Mouse (Mus musculus) kidney, postnatal 4 days (tissue): ENCODE data around the gene Camkmt.

ENCODE experiments used
- DNase-seq, 2 experiments: peaks; one replicate each; pipeline ENCODE4 v3.0.0; 2021; ENCODE audit warnings: mixed read lengths in 2 of 2

The Camkmt gene

DNA sequence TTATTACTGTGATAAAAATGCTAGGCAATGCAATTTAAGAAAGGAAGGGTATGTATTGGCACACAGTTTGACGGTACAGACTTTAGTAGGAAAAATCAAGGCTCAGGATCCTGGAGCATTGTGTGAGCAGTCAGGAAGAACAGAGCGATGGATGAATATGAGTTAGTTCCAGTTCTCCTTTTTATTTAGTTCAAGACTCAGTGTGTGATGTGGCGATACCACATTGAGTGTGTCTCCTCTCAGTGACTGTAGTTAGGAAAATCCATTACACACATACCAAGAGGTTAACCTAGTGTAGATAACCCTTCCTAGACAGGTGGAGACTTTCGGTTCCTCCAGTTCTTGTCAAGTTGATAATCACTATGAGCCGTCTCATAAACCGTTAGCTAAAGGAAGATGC is 1.4 kb downstream of the Camkmt start:
- no peak for DNase-seq

DNA sequence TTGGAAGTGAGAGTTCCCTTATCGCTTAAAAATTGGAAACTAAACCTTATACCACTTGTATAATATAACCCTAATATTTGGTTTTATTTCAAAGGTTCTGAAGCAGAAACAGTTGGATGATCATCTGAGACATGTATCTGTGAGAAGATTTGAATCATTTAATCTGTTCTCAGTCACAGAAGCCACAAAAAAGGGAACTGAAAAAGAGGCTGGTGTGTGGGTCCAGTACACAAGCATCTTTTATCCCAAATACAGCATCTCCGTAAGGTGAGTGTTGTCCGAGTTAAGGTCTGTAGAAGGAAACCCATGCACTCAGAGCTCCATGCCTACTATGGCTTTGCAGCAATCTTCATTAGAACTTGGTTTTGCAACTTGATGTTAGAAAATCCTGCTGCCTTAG is 6.0 kb downstream of the Camkmt start:
- DNase-seq = no peak

DNA sequence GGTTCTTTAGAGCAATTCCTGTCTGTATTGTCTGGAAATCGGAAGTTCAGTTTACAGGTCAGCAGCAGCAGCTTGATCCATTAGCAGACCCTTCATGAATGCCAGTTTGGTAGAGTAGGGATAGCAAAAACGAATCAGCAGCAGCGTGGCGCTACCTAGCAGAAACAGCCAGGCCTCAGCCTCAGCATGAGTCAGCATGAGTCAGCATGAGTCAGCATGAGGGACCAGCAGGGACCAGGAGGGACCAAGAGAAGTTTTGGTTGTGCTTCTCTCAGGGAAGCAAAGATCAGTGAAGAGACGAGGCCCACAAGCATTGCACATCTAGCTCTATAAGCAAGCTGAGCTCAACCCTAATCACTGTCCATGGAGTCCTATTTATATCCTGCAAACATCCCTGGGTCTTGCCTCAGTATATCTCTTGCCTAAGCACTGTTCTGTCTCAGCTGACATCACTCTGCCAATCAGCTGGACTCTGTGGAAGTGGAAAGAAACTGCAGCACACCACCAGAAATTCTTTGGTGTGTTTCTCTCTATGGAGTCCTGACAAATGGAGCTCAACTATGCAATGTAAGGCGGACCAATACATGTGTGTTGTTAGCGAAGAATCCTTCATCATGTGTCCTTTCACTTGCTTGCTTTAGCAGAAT is 8.4 kb downstream of the Camkmt start:
- DNase-seq = no peak

DNA sequence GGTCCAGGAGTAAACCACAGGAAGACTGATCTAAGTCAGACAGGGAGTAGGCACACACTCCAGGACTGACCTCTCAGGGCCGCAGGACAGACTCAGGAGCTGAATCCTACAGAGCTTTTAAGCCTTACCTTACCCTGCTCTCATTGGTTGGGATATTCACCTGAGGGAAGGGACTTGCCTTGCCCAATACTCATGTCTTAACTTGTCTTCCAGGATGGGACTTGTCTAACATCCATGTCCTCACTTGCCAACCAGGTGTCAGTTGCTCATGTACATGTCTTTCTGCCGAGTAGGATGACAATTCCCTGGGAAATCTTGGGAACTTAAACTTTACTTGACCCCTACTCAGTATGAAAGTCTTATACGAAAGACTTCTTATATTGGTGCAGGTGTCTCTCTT is 9.9 kb downstream of the Camkmt start:
- no peak for DNase-seq

DNA sequence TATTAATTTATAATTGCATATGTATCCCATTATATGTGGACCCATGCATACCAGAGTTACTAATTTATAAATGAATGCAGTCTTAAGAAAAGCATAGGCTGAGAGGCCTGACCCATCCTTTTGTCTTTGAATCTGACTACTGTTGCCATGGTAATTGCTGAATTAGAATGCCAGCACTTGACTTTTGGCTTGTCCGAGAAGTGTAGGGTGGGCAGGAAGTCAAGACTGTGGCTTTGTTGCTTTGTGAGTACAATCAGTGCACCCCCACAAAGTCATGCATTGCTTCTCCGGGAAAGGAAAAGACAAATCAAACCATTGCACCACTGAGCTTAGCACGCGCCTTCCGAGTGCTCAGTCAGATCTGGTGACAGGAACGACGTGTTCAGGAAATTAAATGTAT is 11.4 kb downstream of the Camkmt start:
- DNase-seq = no peak

DNA sequence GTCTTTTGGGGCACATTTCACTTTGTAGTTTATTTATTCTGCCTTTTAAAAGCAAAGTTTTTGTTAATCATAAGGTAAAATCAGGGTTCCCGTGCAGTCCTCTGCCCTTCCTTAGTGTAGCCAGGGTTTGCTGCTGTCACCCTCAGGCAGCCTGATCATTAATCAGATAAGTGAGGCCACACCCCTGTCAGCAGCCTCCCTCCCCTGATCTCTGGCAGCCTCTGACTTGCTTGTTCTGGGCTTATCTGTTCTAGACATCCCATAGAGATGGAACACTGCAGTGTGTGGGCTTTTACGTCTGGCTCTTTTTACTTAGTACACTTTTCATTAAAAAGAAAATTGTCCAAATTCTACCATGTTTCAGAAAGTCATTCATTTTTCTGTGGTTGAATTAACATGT is 13.0 kb downstream of the Camkmt start:
- DNase-seq = no peak

DNA sequence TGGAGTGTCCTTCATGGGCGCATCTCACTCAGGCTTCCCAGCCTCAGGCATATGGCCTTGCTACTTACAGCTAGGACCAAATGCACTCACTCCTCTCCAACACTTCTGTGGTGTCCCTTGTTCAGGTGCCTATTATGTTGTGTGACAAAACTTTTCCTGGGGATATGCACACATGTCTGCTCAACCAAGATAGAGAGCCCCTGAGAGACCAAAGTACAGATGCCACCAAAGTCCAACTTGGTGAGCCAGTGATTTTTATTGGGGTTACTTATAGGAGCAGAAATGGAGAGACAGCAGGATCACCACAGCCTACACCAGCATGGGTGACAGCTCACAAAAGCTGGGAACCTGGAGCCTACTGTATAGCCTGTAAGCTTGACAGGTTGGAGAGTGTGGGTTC is 20.3 kb downstream of the Camkmt start:
- no peak for DNase-seq

DNA sequence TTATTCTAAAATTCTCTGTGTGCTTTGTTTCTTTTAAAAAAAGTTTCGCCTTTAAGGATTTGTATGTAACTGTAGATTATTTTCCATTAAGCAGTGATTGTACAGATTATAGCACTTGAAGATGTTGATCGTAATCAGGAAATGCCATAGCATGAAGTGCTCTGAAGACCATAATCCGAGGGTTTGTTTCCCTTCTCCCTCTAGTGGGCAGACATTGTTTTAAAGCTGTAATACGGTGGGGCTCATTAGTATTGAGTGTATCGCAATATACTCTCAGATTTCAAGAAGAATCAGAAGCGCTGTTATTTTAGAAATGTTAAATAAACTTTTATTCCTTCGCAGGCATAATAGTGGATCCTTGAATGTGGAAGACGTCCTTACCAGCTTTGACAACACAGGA is 23.1 kb downstream of the Camkmt start:
- DNase-seq = no peak

DNA sequence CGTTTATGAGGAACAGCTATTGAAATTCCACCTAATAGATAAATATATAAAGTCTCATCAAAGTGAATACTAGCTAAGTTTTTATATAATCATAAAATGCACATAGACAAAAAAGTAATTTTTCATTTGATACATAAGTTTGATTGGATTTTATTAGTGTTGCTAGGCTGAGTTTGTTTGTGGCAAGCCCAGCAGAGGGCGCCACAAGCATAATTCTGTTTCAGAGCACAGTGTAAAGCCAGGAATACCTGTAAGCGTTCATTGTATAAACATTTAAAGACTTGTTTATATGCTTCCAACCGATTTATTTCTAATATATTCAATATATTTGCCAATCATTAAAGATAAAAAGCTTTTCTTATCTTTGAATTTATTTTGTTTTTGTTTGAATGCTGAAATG is 26.3 kb downstream of the Camkmt start:
- peak; percentile 82 to 83 for DNase-seq

DNA sequence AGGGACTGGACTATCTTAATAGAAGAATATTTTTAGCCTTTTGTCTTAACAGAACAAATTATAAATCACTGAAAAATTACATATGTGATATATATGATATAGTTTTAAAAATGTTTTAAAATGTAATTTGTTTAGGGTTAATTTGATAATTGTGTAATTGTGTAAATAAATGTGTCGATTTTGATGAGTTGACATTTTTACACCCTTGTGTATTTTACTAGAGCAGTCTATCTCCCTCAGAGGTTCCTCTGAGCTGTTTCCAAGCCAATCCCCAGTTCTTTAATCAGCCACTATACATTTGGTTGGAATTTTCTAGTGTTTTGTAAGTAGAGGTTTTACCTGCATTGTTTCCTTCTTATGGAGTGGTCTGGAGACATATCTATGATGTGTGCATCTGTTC is 48.0 kb downstream of the Camkmt start:
- no peak for DNase-seq

DNA sequence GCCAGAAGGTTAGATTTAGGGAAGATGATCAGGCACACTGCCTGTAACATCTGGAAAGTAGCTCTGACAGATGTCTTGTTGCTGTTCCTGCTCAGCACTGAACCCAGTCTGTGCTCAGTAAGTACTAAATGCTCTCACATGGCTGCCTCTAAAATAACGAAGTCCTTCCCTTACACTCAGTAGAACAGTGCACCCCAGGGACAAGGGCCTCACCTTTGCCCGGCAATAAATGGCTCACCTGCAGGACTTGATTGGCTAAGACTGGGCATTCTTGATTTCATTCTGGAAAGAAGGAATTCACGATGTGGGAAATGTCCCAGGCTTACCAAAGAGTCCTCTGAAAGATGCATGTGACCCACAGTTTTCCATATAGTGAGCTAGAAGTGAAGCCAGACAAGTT is 51.3 kb downstream of the Camkmt start:
- no peak for DNase-seq

DNA sequence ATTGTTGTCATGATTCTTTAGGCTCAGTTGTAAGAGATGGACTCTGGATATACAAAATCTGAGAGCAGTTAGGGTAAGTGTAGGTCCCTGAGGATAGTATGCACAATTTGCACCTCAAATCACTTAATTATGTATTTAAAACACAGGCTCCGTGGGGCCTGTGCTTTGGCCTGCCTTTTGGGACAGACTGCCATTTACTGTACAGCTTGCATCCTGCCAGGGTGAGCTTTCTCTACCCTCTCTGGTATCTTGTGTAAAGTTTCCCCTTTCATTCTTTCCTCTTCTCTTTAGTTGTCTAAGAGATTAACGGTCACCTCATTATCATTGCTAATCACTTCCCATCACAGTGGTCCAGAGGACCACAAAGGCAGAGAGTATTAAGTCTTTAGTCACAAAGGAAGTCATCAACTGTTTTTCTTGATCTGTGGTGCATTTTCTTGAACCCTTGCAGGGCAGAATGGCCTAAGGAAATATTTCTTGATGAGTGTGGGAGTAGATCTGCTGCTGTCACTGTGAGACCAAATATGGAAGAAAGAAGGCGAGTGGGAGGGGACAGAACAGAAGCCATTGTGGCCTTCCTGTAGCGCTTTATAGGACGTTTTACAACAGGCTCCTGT is 52.3 kb downstream of the Camkmt start:
- no peak for DNase-seq

DNA sequence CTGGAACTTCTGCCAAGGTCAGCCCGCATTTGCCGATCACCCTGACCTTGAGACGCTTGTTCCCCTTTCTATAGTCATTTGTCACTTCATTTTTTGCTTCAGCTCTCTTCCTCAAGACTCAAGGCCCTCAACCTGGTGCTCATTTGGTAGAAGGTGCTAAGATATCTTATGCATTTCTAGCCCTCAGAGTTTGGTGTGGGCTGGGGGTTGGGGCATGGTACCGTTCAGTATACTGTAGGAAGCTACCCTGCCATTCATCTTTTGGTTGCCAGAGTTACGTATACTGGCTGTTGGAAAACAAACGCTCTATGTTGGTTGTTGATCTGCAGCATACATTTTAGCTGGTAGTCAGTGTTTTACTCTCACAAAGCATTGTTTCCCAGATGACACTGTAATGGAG is 53.8 kb downstream of the Camkmt start:
- DNase-seq = no peak

DNA sequence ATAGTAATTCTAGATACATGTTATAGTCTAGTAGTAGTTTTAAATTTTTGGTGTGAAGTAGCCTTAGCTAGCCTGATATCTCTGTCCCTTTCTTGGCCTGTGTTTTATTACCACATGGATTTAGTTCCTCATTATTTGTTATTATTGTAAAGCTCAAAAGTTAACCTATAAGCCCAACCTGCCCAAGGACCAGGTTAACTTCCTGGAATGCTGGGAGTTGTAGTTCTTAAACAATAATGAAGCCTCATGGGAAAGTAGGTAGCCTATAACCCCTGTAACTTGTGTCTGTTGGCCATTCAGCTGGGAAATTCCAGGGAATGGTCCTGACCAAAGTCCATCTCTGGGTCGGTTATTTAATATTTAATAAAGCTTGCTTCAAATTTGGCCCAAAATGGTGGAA is 58.0 kb downstream of the Camkmt start:
- no peak for DNase-seq

DNA sequence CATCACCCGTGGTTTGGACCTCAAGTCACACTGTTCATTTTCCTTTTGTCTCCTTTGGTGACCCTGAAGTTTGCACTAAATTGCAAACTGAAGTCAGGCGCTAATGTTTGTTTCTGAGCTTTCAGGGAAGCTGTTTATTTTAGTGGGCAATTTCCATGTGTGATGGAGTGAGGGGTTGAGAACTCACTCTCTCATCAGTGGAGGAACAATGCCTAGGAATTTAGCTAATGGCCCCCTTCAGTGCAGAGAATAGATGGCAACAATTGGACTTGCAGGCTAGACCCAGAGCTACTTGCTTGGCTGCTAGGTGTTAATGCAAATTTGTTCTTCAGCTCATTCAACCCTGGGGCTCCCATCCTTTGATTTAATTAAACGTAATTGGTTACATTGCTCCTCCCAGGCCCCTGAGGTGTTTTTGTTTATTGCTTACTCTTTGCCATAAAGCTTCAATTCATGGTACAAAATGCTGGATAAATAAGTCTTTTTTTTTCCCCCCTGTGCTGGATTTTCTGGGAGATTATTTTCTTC is 58.9 kb downstream of the Camkmt start:
- no peak for DNase-seq

DNA sequence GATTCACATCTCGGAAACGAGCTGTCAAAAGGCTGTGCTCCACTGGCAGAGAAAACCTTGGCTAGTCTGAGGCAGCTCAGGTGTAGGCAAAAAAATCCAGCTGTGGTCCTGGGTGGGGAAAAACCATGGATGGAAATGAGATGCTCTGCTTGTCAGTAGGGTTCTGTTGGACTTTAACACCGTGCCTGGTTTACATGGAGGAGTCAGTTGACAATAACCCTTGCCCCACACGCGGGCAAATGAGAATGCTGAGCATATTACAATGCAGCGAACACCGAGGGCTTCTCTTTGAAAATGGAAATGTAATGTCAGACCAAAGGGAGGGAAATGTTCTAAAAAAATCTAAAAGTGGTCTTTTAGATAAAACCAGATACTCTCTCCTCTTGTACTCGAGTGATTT is 60.9 kb downstream of the Camkmt start:
- DNase-seq = peak in 1 of 2 experiments; percentile 9

DNA sequence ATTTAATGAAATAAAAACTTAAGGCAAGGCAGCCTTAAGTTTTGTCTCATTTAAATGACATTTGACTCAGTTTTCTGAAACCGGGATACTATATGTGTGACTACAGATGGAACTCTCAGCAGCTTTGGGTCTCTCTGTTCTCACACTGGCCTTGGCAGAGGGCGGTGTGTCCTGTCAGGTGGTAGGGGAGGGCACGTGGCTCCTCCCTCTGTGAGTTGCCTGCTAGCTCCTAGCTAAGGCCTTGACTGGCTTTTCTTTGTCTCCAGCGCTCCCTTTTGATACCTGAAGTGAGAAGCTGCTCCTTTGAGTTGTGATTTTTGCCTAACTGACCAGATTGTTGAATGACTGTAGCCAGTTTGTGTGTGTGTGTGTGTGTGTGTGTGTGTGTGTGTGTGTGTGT is 67.8 kb downstream of the Camkmt start:
- no peak for DNase-seq

DNA sequence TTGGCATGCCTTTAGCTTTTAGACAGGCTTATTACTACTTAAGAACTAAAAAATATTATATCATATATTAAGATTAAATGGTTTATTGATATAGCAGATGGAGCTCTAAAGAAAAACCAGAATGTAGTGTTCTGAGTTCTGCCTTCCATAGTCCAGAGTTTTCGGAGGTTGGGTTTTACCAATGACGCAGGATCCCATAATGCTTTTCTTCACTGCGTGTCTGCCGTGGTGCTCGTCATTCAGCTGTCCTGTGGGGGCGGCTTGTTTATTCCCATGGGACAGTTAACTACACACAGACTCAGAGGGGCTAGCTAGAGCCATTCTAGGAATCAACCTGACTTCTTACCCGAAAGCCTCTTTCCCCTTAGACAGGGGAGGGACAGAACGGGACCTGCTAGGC is 69.2 kb downstream of the Camkmt start:
- no peak for DNase-seq

DNA sequence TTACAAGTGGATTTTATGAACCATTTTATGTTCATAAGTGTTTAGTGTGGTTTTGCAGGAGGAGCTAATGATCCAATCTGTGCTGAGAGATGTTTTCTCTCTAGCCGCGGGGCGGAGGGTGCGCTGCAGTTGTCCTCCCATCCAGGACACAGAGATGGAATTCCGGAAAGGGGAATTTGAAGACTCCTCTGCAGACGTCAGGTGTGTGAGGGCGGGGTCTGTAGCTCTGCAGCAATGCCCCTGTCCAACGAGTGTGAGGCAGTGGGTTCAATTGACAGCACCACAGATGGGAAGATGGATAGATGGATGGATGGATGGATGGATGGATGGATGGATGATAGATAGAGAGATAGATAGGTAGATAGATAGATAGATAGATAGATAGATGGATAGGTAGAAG is 70.4 kb downstream of the Camkmt start:
- no peak for DNase-seq

DNA sequence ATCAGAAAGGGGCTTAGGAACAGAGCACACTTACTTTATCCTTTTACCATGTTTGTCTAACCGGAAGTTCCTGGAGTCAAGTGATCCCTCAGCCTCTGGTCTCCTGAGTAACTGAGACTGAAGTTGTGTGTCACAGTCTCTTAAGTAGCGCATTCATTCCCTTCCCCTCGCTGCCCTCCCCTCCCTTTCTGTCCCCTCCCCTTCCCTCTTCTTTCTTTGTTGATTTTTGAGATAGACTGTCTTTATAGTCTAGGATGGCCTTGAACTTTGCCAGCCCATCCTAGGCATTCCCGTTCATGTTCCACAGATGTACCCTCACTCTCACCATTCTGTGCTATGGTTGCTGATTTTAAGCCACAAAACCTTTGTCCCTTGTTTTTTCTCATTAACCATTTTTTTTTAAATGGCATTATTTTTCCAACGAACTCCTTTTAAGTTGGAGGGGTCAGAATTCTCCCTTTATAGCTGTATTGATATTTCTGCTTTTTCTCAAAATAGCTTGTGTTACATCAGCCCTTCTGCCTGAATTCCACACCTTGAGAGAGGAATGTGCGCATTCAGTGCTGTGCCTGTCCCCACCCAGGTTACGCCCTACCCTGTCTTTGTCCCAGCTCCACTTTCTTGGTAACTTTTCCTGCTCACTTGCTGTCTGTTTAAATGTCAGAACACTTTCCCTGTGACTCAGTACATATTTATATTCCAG is 72.4 kb downstream of the Camkmt start:
- no peak for DNase-seq

DNA sequence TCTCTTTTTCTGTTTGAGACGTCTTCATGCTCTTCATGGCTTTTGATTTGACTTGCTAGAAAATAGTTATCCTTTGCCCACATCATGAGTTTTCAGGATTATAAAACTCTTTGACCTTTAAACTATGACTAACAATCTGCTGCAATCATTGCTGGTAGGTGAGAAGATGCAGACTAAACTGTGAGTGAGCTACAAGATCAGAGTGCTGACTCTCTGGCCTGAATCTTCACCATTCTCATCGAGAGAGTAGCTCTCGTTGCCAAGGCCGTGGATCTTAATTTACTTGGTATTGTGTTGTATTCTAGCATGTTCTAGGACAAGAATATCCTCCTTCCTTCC is 72.9 kb downstream of the Camkmt start:
- DNase-seq = no peak

DNA sequence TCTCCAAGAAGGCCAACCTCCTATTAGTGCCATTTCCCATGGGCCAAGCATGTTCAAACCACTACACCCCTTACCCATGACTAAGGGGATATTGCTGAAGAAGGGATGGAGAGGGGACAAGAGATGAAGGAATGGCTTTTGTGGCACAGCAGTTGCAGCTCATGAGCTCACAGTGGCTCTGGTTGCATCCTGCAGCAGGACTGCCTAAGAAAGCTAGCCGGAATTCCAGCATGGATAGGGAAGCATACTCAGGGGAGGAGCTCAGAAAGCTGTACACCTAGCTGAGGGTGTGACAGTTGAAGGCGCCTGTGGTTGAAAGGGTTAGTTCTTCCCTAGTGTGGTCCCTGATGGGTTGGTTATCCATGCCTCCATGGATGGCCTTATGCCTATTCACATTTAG is 78.4 kb downstream of the Camkmt start:
- DNase-seq = no peak

DNA sequence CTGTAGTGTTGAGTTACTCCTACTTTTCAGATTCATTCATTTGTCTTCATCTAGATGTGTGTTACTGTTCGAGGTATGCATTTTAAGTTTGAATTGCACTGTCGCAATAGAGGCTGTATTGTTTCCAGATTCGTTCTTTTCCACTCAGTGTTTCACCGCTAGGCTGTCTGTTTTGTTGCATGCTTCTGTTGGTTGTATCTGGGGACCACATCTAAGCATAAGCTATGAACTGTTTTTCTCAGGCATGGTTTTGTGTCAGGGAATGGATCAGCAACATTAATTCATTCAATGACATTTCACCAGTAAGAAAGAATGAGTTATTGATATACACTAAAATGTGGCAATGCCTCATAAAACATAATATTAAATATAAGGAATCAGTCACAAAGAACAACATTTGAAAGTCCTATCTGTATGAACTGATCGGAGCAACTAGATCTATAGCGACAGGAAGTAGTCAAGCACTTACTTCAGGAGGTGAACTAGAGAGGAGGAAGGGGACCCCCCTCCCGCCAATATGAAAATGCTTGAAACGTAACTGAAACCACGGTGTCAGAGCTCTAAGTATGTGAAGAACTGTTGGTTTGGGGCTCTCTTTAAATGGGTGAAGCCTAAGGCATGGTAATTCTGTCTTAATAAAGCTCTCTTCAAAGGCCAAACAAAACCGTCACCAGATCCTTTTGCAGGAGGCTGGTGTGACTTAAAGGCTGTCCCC is 80.3 kb downstream of the Camkmt start:
- no peak for DNase-seq

DNA sequence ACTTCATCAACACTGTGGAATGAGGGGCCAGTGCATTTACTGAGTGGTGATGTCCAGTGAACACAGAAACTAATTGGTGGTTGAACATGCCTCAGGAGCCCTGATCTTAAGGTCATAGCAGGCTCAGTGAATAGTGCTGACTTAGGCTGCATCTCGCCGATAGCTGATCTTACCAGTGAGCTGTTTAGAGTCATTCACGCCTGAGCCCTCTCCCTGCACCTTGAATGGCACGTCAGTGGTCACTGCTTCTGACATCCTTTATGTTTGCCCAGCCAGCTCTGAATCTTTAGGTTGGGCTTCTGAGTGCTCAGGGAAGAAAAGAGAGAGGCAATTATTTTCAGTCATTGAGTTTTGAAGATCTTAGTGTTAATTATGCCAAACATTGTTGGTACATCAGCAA is 81.6 kb downstream of the Camkmt start:
- DNase-seq = no peak
